Mouse (Mus musculus): Measurements from ENCODE around the gene Arid1b.

The Arid1b gene

GRCm38 (mm10) chr17:5329478-5329877 is 335.3 kb downstream of the Arid1b start:
- DNase-seq, result no peak

- no peak for DNase-seq
Observed at GRCm38 (mm10) chr17:5330063-5330462, 335.9 kb downstream of the Arid1b start.

- no peak for DNase-seq
Observed at GRCm38 (mm10) chr17:5330644-5331043, 336.5 kb downstream of the Arid1b start.

- DNase-seq, result peak; percentile 53 to 60
Observed at GRCm38 (mm10) chr17:5331387-5331786, 337.3 kb downstream of the Arid1b start.

- no peak for DNase-seq
Observed at GRCm38 (mm10) chr17:5334567-5334966, 340.4 kb downstream of the Arid1b start.

- no peak for DNase-seq
Observed at GRCm38 (mm10) chr17:5344426-5344825, 350.3 kb downstream of the Arid1b start.

DNA sequence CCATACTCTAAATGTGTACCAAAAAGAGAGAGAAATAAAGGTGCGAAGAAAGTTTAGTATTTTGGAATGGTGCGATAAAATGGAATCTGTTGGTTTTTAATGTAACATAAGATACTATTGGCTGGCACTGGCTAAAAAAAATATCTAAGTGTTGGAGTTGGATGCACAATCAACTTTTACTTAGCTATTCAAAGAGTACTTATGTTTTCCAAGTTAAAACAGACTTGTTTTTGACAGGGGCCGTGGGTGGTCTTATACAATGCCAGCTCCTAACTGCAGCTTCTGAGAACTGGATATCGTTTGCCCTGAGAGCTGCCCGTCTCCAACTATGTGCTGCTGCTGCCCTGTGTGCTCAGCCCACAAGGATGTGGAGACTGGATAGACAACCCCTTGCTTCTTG is 351.7 kb downstream of the Arid1b start:
- no peak for DNase-seq

- DNase-seq, result peak; percentile 62
Observed at GRCm38 (mm10) chr17:5352901-5353300, 358.8 kb downstream of the Arid1b start.

DNA sequence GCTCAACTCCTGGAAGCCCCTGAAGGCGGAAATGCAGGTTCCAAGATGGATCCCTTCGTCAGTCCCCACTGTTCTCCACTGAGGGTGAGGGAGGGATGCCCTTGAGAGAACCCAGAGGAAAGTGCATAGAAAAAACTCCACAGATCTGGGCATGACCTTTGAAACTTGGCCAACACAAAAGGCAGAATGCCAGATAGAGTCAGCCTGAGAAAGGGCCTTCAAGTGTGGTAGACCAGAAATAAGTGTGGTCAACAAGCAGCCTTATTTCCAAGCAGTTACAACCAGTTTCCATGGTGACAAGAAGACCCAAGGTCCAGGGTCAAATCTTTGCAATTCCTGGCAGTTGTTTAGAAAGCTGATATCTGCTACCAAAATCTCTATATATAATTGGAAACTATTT is 366.6 kb downstream of the Arid1b start:
- peak; percentile 92 for DNase-seq

- no peak for DNase-seq
Observed at GRCm38 (mm10) chr17:5365992-5366398, 371.9 kb downstream of the Arid1b start.

DNA sequence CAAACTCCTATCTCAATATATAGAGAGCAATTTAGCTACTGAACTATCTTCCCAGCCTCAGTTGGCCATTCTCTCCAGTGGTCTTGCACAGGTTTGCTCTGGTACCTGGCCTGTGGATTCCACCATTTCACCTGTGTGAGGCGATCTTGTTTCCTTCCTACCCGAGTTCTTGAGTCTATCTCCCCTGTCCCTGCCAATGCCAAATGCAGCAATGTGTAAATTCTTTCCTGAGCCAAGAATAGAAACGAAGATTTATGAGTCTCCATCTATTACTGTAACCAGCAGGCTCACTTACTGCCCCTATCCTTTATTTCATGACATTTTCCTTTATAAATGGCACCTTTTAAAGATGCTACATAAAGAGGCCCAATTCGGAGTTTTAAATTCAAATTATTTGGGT is 376.9 kb downstream of the Arid1b start:
- peak in 1 of 2 experiments; percentile 6 for DNase-seq

GRCm38 (mm10) chr17:5371521-5371920 is 377.4 kb downstream of the Arid1b start:
- DNase-seq, result peak in 1 of 2 experiments; percentile 20

DNA sequence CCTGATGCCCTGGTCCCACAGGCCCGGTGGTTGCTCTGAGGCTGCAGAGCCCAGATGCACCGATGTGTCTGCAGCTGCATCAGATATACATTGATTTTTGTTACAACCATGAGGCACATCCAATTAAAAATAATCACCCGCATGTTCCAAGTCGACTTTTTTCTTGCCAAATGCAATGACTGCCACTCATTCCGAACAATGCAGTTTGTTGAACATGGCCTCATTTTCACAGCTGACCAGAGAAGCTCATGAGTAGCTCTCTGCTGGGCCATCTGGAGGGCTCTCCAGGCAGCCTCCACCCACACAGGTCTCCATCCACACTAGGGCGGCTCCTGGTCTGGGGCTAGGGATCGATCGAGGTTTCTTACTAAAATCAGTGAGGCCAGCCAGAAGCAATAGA is 378.8 kb downstream of the Arid1b start:
- DNase-seq, result peak in 1 of 2 experiments; percentile 7

DNA sequence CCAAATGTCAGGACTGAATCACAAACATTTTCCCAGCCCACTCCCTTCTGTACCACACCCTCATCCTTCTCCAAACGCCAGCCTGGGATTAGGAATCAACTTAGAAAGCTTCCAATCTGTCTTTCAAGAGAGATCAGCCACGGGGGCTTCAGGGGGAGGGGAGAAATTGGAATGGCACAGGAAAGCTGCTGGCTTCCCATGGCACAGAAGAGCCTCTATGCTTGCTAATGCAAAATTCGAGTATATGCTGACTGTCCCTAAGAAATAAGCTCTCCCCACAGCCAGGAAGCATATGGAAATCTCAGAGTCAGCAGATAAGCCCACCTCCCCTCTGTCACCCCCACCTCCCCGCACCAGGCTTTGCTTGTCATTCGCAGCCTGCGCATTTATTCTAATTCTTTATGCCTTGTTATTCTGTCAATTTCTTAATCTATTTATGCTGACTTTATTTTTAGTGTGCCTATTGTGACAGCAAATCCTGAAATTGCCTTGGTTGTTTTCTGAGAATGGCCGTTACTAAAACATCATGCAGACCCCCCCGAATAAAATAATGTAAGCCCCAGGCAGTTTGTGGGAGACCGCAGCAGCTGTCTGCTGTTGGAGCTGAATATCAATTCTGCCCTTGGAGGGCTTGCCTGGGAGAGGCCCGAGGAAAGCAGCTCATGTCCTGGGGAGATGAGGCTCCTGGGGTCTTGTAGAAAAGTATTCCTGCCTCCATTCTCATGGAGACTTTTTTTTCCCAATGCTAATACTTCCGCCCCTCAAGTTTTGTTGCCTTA is 383.2 kb downstream of the Arid1b start:
- no peak for DNase-seq

DNA sequence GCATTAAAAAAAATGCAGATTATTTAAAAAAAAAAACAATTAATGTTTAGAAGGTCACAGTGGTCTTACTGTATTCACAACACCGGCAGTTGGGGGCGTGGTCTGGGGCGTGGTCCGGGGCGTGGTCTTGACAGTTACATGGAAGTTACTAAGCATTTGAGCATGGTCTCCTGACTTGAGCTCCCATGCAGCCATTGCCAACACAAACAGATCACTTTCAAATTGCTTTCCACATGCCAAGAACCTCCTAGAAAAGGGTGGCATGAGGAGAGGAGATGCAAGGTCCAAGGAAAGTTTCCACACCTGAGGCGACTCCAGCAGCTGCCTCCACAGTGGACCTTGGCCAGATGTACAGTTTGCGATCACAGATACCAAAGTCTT is 383.8 kb downstream of the Arid1b start:
- DNase-seq, result peak; percentile 70 to 76

DNA sequence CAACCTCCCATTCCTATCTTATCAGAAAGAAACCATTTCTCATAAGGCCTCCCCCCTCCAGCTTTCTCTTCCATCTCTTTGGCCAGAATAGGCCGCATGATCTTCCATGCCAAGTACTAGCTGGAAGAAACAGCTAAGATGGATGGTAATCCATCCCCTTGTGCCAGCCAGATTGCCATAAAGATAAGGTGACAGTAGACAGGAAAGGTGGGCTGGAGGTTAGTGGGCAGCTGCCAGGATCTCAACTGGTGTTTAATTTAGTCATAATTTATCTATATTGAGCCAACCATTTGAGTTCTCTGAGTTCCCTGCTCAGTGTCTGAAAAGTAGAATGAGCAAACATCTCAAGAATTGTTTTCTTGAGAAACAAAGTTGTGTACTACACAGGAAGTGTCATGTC is 391.6 kb downstream of the Arid1b start:
- no peak for DNase-seq

GRCm38 (mm10) chr17:5386885-5387545 is 392.9 kb downstream of the Arid1b start:
- DNase-seq, result no peak

- no peak for DNase-seq
Observed at GRCm38 (mm10) chr17:5388351-5388750, 394.2 kb downstream of the Arid1b start.

DNA sequence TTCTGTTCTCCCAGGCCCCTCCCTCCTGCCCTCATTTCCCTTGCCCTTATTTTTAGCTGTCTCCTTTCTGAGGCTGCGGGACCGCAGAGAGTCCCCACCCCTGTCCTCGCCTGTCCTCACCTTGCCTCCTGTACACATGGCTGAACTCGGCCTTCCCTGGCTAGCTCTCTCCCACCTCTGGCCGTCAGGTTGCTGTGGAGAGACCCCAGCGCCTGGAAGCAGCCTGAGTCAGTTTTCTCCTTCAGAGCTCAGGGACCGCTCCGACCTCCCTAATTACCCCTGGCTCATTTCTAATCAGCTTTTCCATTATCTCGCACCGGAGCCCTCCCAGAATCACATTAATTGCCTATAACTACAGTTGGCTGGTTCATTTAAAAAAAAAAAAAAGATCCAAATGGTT is 396.6 kb downstream of the Arid1b start:
- DNase-seq, result no peak

- no peak for DNase-seq
Observed at GRCm38 (mm10) chr17:5395454-5396205, 401.5 kb downstream of the Arid1b start.

GRCm38 (mm10) chr17:5396213-5396612 is 402.1 kb downstream of the Arid1b start:
- no peak for DNase-seq
